Mouse (Mus musculus) kidney, adult 10 weeks (tissue): ENCODE results near the gene Gm14632. TPM values are rescaled to one million over a fixed set of nuclear protein-coding genes. Genes with fewer than 3 reads are reported as not detected.

ENCODE experiments used
- polyA plus RNA-seq: library from polyadenylated mRNA; stranded (reverse); fragments of 350-450 nt; fragmentation: Illumina TruSeq; extraction: RNeasy Lipid Tissue Mini Kit (QIAGEN cat#74804); gene quantifications from one replicate; pipeline ENCODE4 v1.2.3, GENCODE M21; 2014; ENCODE audit warnings: low read depth, low replicate concordance

The Gm14632 gene
- not detected for polyA plus RNA-seq

GRCm38 (mm10) chrX:30329472-30329871 is at the start of gene Gm14632:
TSS of gene Gm14632 (plus strand) at chrX:30329772.

